Mouse (Mus musculus): ENCODE results near the gene Slc1a2.

The Slc1a2 gene

DNA sequence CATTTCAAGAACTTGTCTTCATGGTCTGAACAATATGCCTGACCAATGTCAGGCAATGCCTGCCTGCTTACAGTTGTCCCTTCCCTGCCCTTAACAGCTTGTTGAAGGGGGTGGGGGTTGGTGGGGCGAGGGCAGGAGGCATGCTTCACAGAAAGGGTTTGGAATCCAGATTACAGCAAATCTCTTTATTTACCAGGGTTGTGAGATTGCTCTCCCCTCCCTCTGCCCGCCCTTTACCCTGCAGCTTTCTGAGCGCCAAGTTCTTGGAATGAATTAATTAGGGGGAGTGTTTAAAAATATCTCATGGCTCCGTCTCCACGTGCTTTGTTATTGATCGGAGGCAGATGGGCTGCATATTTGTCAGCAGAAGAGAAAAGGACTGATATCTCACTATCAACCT, 4.9 kb downstream of the Slc1a2 start:
- no peak for DNase-seq (ENCODE audit: low spot score in 2 of 2)

DNA sequence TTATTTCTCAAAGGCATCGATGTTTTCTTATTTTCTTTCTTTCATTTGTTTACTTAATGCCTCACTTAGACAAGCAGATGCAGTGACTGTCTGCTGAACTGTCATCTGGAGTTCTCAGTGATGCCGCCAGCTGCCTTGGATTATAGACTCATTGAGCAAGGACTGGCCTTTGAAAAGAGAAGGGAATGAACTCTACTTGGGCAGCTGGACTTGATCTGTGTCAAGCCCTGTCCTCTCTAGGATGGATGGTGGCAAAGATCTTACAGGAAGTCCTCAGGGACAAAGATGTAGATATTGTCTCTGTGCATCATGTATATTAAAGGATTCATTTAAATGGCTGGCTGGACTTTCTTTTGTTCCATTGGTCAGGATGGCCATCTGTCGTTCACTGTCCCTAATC, 5.4 kb downstream of the Slc1a2 start:
- DNase-seq (ENCODE audit: low spot score in 2 of 2), result no peak

DNA sequence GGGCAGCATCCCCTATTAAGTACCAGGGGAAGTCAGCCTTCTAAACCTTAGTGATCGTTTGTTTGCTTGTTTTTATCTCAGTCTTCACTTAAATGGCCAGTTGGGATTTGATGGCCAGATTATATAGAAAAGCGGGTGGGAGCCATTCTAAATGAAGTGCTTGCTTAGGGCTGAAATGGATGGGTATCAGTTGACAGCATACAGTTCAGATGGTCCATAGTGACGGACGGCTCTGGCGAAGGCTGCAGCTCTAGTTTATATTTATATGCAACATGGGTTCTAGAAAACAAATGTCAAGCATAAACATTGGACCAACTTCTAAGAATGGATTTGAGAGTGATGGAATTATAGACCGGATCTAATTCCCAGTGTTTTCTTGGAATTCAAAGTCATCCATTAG, 9.5 kb downstream of the Slc1a2 start:
- no peak for DNase-seq (ENCODE audit: low spot score in 2 of 2)

DNA sequence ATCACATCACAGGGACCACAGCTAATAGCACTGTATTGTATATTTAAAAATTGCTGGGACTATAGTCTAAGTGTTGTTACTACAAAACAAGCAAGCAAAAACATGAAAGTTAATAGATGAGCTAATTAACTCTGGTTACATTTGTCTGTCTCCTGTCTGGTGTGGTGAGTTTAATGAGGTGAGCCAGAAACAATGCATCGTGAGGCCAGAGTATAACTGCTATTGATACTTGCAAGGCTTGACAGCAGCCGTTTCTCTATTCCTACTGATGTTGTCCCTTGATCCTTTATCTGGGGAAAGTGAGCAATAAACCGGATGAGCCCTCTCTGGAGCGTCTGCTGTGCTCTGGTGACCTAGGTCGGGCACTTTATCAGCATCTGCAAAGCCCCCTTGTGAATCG, 11.1 kb downstream of the Slc1a2 start:
- DNase-seq (ENCODE audit: low spot score in 2 of 2), result no peak

DNA sequence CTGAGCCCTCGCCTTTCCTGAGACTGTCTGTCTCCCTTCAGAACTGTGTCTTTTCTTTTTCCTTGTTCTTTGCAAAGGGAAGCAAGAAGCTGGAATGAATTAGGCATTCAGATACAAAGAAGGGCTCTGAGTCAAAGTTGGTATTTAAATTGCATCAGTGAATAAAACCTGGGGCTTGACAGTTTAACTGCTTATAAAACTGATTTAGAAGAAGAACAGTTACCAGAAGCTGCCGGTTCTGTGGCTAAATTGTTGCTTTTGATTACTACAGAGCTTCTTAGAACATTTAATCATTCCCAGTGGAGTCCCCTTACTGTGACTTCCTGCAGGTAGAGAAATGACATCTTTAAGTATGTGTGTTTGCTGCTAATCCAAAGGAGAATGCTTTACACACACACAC, 16.1 kb downstream of the Slc1a2 start:
- no peak for DNase-seq (ENCODE audit: low spot score in 2 of 2)

DNA sequence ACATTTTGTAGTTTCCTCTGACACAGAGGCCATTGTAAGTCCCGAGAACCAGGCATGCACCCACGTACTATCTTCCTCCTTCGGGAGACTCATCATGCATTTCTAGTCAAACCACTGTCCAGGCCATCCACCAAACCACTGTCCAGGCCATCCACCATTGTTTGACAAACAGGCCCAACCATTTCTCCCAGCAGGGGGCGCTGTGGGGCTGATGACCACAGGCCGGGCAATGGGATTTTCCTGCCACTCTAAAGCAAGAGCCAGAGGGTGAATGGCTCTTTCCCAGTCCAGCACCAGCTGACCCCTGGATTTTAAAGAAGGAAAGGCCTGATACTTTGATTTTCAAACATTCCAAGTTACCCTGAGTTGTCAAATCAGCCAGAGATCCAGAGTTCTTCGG, 16.8 kb downstream of the Slc1a2 start:
- peak in 1 of 2 experiments; percentile 20 for DNase-seq (ENCODE audit: low spot score in 2 of 2)

DNA sequence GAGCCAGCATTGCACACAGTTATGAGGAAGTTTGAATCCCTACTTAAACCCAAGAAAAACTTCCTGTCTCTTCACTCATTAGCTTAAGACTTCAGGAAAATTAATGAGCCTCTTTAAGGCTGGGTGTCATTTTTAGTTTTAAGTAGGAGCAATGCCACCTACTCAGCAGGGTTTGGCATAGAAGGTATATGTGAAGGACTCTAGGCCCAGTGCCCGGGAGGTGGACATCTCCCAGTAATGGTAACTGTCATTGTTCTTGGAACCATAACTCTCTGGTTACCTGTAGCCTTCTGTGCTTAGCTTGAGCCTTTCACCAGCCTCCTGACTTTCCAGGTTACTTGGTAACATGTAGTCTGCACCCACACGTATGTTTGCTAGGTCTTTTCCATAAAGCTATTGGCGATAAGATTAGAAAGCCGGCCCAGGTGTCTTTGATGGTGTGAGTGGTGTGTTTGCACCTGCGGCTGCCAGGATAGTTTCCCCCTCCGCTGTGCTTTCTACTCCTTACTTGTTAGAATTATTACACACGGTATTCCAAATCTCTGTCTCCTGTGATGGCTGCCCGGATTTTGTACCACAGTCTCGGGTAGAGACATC, 18.4 kb downstream of the Slc1a2 start:
- no peak for DNase-seq (ENCODE audit: low spot score in 2 of 2)

DNA sequence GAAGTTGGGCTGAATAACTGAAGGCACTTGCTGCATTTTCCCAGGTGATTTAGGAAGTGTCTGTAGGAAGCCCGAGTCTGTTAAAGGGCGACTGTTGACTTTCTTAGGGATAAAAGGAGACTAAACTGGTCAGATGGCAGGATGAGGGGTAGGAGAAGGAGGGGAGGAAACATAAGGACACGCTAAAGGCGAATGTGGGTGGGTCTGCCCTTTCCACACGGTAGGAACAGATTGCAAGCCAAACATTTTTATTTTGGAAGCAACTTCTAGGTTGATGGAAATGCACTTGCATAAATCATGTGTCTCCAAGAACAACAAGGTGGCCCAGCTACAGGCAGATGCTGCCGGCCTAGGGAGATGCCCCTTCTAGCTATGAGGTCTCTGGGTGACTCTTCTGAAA, 18.9 kb downstream of the Slc1a2 start:
- no peak for DNase-seq (ENCODE audit: low spot score in 2 of 2)

DNA sequence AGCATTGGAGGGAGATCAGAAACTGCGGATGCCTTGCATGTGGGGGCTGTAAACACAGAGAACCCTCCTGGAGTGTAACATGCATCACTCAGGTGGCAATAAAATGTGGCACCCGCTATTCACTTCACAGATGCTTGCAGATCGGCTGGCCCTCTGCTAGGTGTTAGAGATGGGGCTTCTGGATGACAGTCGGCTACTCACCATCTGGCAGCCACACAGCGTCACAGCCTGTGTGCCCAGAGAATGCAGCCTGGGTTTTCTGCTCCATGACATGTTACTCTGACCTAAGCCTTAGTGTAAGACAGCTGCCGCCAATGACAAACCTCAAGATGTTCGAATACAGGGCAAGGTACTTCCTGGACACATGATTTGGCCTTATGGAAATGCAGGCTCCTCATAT, 22.9 kb downstream of the Slc1a2 start:
- DNase-seq (ENCODE audit: low spot score in 2 of 2), result no peak

DNA sequence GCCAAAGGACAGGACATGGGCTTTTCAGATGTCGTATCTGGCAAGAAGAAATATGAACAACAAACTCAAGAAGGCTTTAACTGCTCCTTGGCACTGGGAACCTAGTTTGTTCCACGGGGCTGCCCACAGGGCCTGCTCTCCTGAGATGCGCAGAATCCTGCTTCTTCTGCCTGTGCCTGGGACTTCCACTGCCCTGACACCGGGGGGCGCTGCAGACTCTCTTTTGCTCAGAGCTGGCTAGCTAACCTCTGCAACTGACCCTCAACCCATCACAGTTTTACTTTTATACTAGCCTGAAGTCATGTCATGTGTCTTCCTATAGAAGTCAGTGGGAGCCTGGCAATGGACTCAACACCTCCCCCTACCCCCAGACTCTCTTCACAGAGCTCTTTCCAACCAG, 23.7 kb downstream of the Slc1a2 start:
- no peak for DNase-seq (ENCODE audit: low spot score in 2 of 2)

DNA sequence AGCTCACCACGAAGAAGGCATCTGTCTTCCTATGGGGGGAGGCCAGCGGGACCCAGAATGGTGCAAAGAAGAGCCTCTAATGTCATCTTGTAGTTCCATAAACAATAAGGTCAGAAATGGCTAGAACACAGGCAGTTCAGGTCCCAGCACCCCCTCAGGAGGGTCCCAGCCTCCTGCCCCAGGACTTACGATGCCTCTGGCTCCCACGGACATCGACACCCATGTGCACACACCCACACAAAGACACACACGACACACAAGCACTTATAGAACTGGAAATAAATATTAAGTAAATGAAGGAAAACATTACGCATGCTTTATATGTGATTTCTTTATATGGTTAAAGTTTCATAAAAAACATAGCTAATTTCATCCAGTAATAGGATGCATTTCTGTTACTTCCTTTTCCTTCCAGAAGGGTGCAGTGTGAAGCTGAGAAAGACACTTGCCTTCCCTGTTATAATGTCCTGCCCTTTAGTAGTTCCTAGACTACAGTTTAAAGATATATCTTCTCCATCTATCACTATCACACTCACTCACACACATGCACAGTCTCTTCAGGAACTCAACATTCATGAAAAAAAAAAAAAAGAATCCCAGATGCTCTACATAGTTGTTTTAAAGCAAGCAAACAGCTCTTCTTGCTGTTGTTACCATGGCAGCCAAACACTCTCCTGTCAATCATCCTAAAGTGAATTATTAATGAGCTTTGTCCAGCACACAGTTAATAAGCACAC, 27.1 kb downstream of the Slc1a2 start:
- DNase-seq (ENCODE audit: low spot score in 2 of 2), result no peak

DNA sequence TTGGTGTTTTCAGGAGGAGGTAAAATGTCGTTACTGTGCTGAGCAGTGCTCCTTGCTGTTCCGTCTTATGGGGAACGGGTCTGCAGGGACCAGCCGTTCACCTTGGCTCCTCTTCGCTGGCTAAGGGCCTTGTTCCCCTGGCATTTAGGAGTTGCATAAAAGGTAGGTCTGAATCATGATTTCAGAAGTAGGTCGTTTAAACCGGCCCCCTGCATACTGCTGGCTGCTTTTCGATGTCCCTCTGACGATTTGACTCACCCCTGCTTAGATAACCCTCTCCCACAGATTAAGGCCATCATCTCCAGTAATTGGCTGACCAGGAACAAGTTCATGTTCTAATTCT, 27.6 kb downstream of the Slc1a2 start:
- DNase-seq (ENCODE audit: low spot score in 2 of 2), result no peak

DNA sequence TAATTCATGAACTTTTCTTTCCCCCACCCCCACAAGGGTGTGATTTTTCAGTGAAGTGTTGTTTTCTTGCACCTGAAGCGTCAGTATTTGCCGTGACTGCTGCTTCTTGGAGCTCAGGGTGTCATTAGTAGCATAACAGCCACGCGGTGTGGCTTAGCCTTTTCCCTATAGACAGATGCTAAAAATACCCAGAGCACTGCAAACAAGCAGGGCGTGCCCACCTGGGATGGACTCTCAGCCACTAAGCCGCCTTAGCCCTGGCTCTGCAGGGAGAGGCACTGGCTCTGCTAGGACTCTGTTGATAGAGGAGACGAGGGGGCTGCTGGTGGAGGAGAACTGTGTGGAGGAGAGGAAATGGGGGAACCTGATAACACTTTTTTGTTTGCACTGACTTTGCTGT, 35.1 kb downstream of the Slc1a2 start:
- no peak for DNase-seq (ENCODE audit: low spot score in 2 of 2)

DNA sequence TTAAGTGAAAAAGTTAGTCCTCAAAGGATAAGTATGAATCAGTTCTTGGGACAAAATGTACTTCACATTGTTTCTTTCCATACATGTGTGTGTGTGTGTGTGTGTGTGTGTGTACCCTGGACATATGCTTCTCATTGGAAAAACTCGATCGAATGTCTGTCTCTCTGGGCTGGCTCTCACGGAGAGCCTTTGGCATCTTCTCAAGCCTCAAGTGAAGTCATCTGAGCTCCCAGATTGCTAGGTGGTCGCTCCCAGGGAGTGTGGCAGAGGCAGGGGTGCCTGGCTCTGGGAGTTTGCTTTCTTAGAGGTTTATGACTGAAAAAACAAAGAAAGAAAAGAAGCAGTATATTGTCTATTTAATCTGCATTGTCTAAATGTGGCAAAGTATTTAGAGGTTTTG, 36.3 kb downstream of the Slc1a2 start:
- DNase-seq (ENCODE audit: low spot score in 2 of 2), result no peak

DNA sequence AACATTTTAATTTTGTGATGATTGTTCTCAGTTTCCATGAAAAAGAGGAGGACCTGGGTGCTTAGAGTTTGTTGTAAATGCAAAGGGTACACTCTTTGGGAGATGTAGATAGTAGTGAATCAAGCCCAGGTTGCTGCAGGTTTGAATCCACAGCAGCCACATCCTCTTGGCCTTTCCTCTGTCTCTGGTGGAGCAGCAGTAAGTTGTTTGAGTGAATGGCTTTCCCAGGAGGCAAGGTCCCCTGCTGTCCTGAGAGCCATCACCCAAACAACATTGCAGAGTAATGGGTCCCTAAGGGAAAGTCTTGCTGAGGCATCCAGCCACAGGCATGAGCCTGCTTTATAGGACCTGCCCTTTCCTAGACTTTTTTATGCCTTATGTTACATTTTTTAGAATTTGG, 37.1 kb downstream of the Slc1a2 start:
- no peak for DNase-seq (ENCODE audit: low spot score in 2 of 2)

DNA sequence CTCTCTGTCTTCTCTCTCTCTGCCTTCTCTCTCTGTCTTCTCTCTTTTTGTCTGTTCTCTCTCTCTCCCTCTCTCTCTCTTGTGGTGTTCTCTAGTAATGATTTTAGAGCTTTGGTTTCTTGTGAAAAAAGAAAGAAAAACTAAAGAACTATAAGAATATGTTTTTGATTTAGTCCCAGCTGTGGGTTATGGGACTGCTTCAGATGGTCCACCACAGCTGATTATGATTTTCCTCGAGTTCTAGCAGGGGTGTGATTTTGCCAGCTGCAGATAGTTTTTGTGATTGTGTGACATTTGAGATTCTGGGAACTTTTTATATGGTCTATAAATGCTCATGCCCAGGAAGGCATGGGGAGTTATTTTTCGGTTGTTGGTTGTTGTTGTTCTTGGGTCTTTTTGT, 39.3 kb downstream of the Slc1a2 start:
- DNase-seq (ENCODE audit: low spot score in 2 of 2), result no peak

DNA sequence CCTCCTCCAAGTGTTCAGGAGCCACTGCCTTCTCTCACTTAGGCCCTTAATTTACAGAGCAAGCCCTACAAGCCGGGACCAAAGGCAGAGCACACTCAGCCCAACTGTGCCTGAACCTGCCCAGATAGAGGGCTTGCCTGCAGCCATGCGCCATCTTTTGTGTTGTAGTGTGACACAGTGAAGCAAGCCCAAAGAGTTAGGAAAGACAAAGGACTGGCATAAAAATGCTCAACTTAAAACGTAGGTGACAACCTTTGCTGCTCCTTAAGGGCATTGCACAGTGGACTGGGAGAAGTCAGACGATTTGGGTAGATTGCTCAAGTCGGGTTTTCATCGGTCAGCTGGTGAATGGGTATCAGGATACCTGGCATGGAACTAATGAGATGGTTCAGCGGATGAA, 41.5 kb downstream of the Slc1a2 start:
- DNase-seq (ENCODE audit: low spot score in 2 of 2), result no peak

DNA sequence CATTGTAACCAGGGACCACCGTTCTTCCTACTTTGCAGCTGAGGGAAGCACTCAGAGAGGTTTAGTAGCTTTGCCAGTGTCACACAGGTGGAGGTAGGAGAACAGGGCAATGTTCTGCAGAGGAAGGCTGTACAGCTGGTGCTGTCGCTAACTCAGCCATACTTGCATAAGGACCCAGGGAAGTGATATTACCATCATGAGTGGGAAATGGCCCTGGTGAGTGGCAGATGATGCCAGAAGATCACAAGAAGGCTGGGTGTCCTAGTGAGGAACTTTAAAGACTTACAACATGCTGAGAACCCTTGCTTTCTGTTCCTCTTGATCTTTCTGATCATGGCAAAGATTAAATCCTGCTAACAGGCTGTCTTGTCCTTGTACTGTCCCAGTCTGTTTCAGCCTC, 42.2 kb downstream of the Slc1a2 start:
- no peak for DNase-seq (ENCODE audit: low spot score in 2 of 2)

DNA sequence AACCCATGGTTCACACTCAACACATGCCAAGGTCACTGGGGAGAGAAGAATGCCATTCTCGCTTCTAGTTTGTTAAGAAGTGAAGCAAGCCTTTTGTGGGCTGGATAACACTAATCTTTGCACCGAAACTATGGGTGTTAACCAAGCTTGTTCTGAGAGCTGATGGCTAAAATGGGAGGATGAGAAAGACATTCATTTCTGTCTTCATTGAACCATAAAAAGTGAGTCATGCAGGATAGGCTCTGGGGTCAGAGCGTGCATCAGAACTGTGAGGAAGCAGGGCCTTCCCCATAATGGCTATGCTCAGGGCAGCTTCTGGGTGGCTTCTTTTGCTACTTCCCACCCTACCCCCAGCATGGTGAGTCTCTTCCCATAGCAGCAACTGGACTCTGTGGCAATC, 42.9 kb downstream of the Slc1a2 start:
- no peak for DNase-seq (ENCODE audit: low spot score in 2 of 2)

DNA sequence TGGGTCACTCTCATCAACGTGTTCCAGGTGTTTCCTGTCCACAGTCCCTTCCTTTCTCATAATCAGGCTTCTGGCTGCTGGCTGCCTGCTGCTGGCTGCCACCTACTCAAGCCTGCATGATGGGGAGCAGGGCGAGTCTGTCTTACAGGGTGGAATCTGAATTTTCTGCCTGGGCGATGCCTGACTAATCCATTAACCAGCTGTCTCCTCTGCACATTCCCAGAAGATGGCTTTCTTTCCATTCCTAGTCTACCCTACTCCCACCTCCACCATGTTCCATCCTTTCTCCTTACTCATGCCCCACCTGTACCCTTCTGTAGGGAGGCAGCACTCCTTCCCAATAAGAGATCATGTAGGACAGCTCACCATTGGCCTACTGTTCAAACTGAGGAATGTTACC, 45.1 kb downstream of the Slc1a2 start:
- DNase-seq (ENCODE audit: low spot score in 2 of 2), result no peak

DNA sequence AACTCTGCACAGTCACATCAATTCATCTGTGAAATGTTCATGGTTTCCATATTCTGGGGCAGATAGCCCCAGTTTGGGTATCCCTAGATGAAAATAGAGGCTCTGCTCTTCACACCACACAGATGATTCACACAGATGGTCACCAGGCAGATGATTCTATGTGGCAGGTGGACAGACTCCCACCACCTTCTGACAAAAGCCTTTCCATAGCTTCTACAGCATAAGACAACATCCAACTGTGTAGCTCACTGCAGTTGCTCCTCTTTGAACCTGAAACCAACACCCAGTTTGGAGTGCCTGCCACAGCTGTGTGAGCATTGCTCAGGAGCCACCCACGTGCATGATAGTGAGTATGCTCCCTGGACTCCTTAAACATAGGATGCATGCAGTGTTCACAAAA, 46.3 kb downstream of the Slc1a2 start:
- no peak for DNase-seq (ENCODE audit: low spot score in 2 of 2)

DNA sequence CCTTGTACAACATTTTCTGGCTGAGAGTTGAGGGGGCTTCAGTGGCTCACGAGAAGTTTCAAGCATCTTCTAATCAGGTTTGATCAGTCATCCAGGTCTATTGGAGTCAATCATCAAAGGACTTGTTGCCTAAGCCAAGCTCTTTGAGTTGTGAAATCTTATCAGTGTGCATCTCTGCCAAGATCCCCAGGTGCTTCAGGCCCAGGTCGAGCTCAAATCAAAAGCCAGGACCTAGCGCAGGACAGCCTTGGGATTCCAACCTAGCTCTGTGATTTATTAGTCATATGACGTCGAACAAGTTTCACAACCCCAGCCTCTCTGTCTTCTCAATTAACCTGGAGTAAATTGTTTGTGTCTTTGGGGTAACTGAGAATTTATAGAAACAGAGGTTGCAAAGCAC, 53.1 kb downstream of the Slc1a2 start:
- no peak for DNase-seq (ENCODE audit: low spot score in 2 of 2)

DNA sequence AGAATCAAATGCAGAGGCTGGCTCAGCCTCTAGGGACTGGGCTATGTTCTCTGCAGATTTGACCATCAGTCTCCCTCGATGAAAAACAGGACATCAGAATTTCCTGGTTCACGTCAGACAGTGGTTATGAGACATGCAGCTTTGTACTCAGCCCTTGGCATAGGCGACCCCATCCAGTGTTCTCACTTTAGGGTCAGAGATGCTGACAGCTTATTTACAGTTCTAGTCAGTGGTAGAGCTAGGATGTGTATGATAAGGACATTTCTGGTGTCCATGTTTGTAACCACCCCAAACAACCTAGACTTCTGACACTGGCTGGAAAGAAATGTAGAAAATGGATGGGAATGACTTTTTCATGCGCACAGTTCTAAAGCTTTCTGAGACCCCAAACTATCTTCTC, 53.6 kb downstream of the Slc1a2 start:
- DNase-seq (ENCODE audit: low spot score in 2 of 2), result no peak

All from heart, adult 9 months (tissue).